Comparison of ENCODE assay signal across 8 mouse cellular contexts in the genomic region with DNA sequence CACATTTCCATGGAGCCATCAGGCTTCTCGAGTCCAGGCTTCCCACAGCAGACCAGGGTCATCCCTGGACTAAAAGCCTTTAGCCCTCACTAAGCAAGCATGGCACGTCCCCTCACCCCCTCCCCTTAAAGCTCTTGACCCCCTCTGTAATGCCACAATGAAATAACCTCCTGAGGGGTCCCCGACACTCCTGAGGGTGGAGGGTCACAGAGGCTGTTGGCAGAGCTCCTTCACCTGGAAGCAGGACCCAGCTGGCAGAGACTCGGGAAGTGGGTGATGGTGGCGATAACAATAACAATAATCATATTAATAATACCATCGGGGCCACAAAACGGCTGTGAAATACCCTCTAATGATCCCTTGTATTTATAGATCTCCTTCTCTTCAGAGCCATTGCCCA. TPM values are rescaled to one million over a fixed set of nuclear protein-coding genes. Genes with fewer than 3 reads are reported as not detected.
A peak's percentile ranks its signal among the peaks of the same experiment; 100 is the strongest.
DNase-seq lines count a peak whose midpoint lies in the region; ATAC-seq and TF ChIP-seq lines count a peak whose summit lies in the region.

Gene Sp2 (minus strand): TSS at position 101 of the 400 bp plus-strand sequence.

- H3K4me1 ChIP-seq in heart, adult 2 months (ENCODE audit: control insufficient read depth, insufficient read depth, low read length) = peaks cover 6% of the 10 kb centered on the region
- H3K4me1 ChIP-seq in thymus, adult 2 months (replicated peaks; ENCODE audit: control insufficient read depth, insufficient read depth, low read length) = peaks cover 43% of the 10 kb centered on the region
- peaks cover 18% of the 10 kb centered on the region for H3K4me1 ChIP-seq in hindbrain, embryonic 12.5 days
- H3K4me1 ChIP-seq in midbrain, embryonic 13.5 days (replicated peaks) = peaks cover 20% of the 10 kb centered on the region

- H3K27me3 ChIP-seq in heart, adult 2 months (ENCODE audit: control insufficient read depth, insufficient read depth, low read length) = no peaks in the 10 kb centered on the region; the same call in 1 of the 2 replicates
- H3K27me3 ChIP-seq in thymus, adult 2 months (ENCODE audit: control insufficient read depth, insufficient read depth, low read length) = no peaks in the 10 kb centered on the region
- peaks cover 47% of the 10 kb centered on the region for H3K27me3 ChIP-seq in hindbrain, embryonic 12.5 days
- H3K27me3 ChIP-seq in midbrain, embryonic 13.5 days = peaks cover 50% of the 10 kb centered on the region

- H3K9ac ChIP-seq in heart, adult 2 months (ENCODE audit: low read depth, low read length) = no peak within 1 kb of the TSS
- no peak within 1 kb of the TSS; the same call in 1 of the 2 replicates for H3K9ac ChIP-seq in hindbrain, embryonic 12.5 days
- peak within 1 kb of the TSS; percentile 25; the same call in 1 of the 2 replicates for H3K9ac ChIP-seq in midbrain, embryonic 13.5 days (replicated peaks)

- no peak for DNase-seq in heart, adult 2 months
- no peak for DNase-seq in heart, adult 11 months
- no peak for DNase-seq in thymus, adult 2 months
- no peak for DNase-seq in thymus, postnatal 10 days (ENCODE audit: low spot score in 2 of 2)
- no peak for DNase-seq in urinary bladder, postnatal 25 days (ENCODE audit: low spot score)
- no peak for DNase-seq in spleen, adult 18-20 months

- H3K9me3 ChIP-seq in hindbrain, embryonic 12.5 days (replicated peaks) = no peaks in the 10 kb centered on the region
- H3K9me3 ChIP-seq in midbrain, embryonic 13.5 days = no peaks in the 10 kb centered on the region

- 73% methylated on average over 7 of the region's 7 CpGs for whole genome bisulfite sequencing in heart, adult 2 months
- WGBS in thymus, adult 2 months = 86% methylated on average over 7 of the region's 7 CpGs
- 74% methylated on average over 7 of the region's 7 CpGs for WGBS in hindbrain, embryonic 12.5 days
- WGBS in midbrain, embryonic 13.5 days = 81% methylated on average over 7 of the region's 7 CpGs

- H3K79me2 ChIP-seq in heart, adult 2 months (replicated peaks; ENCODE audit: control insufficient read depth, insufficient read depth, low read length) = no peaks in the 10 kb centered on the region

- no peak for TF ChIP-seq POLR2A in heart, adult 2 months (IDR thresholded peaks at IDR 0.05; ENCODE audit: insufficient read depth, low read depth, low read length)
- TF ChIP-seq POLR2A in thymus, adult 2 months (IDR thresholded peaks at IDR 0.05; ENCODE audit: control insufficient read depth, extremely low read depth, insufficient read depth, low read length, poor library complexity) = no peak

- intact Hi-C loops in heart, adult 2 months (cut with DNase I) = loop anchor here (1.0 to 5.0 kb wide), 3 partner anchors 39 to 66 kb away; partner anchors contain the start of gene Cdk5rap3

- ATAC-seq in hindbrain, embryonic 12.5 days (ENCODE audit: low FRiP score) = no peak
- ATAC-seq in midbrain, embryonic 13.5 days = no peak

- TF ChIP-seq CTCF in heart, adult 2 months (IDR thresholded peaks at IDR 0.05) = no peak
- TF ChIP-seq CTCF in thymus, adult 2 months (IDR thresholded peaks at IDR 0.05; ENCODE audit: borderline replicate concordance, control insufficient read depth, extremely low read depth, insufficient read depth, low read length, poor library complexity) = no peak

- no peak within 1 kb of the TSS for H3K27ac ChIP-seq in heart, adult 2 months
- H3K27ac ChIP-seq in thymus, adult 2 months (ENCODE audit: control insufficient read depth, insufficient read depth, low read length) = no peak within 1 kb of the TSS
- H3K27ac ChIP-seq in hindbrain, embryonic 12.5 days = no peak within 1 kb of the TSS
- no peak within 1 kb of the TSS for H3K27ac ChIP-seq in midbrain, embryonic 13.5 days

- H3K36me3 ChIP-seq in heart, adult 2 months (ENCODE audit: control insufficient read depth, insufficient read depth, low read length) = no peaks in the 10 kb centered on the region
- no peaks in the 10 kb centered on the region for H3K36me3 ChIP-seq in thymus, adult 2 months (ENCODE audit: control insufficient read depth, insufficient read depth, low read length)
- H3K36me3 ChIP-seq in hindbrain, embryonic 12.5 days = no peaks in the 10 kb centered on the region
- no peaks in the 10 kb centered on the region for H3K36me3 ChIP-seq in midbrain, embryonic 13.5 days

- TF ChIP-seq EP300 in heart, adult 2 months (IDR thresholded peaks at IDR 0.05; ENCODE audit: insufficient read depth, low read depth, low read length) = no peak

- no peak within 1 kb of the TSS for H3K4me3 ChIP-seq in heart, adult 2 months
- no peak within 1 kb of the TSS for H3K4me3 ChIP-seq in thymus, adult 2 months (ENCODE audit: control insufficient read depth, insufficient read depth, low read length)
- H3K4me3 ChIP-seq in hindbrain, embryonic 12.5 days = no peak within 1 kb of the TSS
- no peak within 1 kb of the TSS for H3K4me3 ChIP-seq in midbrain, embryonic 13.5 days (replicated peaks)

- no peak within 1 kb of the TSS for H3K4me2 ChIP-seq in hindbrain, embryonic 12.5 days (replicated peaks)
- H3K4me2 ChIP-seq in midbrain, embryonic 13.5 days (replicated peaks) = 0 out of 2 replicates have a peak within 1 kb of the TSS, but pooled peaks have one; percentile 10

RNA-seq across cellular contexts. Expression of gene Sp2, which starts in this region (rescaled TPM):
- total RNA-seq in heart, adult 2 months (2021) = 10 to 100 TPM; 10.4 to 12.4 TPM
- 10.3 and 12.3 TPM in 2 replicates for polyA plus RNA-seq in heart, adult 2 months (2012; rRNA removed)
- 46.6 and 63.0 TPM in 2 replicates for polyA plus RNA-seq in thymus, adult 2 months (2012; rRNA removed)
- polyA plus RNA-seq in hindbrain, embryonic 12.5 days (2016; fragmentation: Nextera tagmentation; extraction: Ambion mirVana) = 19.0 and 20.8 TPM in 2 replicates
- 18.5 and 19.6 TPM in 2 replicates for polyA plus RNA-seq in midbrain, embryonic 13.5 days (2015; fragmentation: Nextera tagmentation; extraction: Ambion mirVana)
